Comparison of ENCODE assay signal across 8 mouse cellular contexts in genomic region chr11:30266691-30267035, GRCm38 (mm10). TPM values are rescaled to one million over a fixed set of nuclear protein-coding genes. Genes with fewer than 3 reads are reported as not detected.
DNase-seq lines count a peak whose midpoint lies in the region; ATAC-seq and TF ChIP-seq lines count a peak whose summit lies in the region.

No protein-coding gene starts in this region.

- H3K27ac ChIP-seq in cerebellum, adult 2 months (ENCODE audit: insufficient read depth, low read length): peak overlapping the region; percentile 89
- H3K27ac ChIP-seq in limb, embryonic 14.5 days (replicated peaks; ENCODE audit: low read depth, low read length): peak overlapping the region; percentile 92; the same call in 1 of the 2 replicates
- H3K27ac ChIP-seq in stomach, embryonic 14.5 days (ENCODE audit: low read length): peak overlapping the region; percentile 39; the same call in 1 of the 2 replicates

- under 1% methylated on average over 7 of the region's 7 CpGs for WGBS in cerebellum, adult 2 months
- 5% methylated on average over 7 of the region's 7 CpGs for WGBS in limb, embryonic 14.5 days
- 4% methylated on average over 7 of the region's 7 CpGs for WGBS in stomach, embryonic 14.5 days

- TF ChIP-seq POLR2A in cerebellum, adult 2 months (IDR thresholded peaks at IDR 0.05; ENCODE audit: borderline replicate concordance, insufficient read depth, low read length): no peak
- no peak for TF ChIP-seq POLR2A in limb, embryonic 14.5 days (IDR thresholded peaks at IDR 0.05; ENCODE audit: borderline replicate concordance, extremely low read depth, insufficient read depth, insufficient read length)

- H3K9me3 ChIP-seq in limb, embryonic 14.5 days (ENCODE audit: control insufficient read depth, low read length): no peaks in the 10 kb centered on the region
- H3K9me3 ChIP-seq in stomach, embryonic 14.5 days (ENCODE audit: control insufficient read depth, low read depth, low read length): no peaks in the 10 kb centered on the region

- peak overlapping the region; percentile 74 for H3K4me3 ChIP-seq in cerebellum, adult 2 months (replicated peaks; ENCODE audit: insufficient read depth, low read depth, low read length)
- peak overlapping the region; percentile 96 for H3K4me3 ChIP-seq in limb, embryonic 14.5 days (replicated peaks; ENCODE audit: low read length)
- peak overlapping the region; percentile 65 for H3K4me3 ChIP-seq in stomach, embryonic 14.5 days (ENCODE audit: low read depth, low read length)

- no peaks in the 10 kb centered on the region for H3K36me3 ChIP-seq in limb, embryonic 14.5 days (ENCODE audit: control insufficient read depth, insufficient read depth, low read length)
- H3K36me3 ChIP-seq in stomach, embryonic 14.5 days (ENCODE audit: control insufficient read depth, insufficient read depth, low read length): no peaks in the 10 kb centered on the region

- peak overlapping the region; percentile 93 for H3K9ac ChIP-seq in limb, embryonic 14.5 days (ENCODE audit: low read depth, low read length, severe bottlenecking)
- peak overlapping the region; percentile 70 for H3K9ac ChIP-seq in stomach, embryonic 14.5 days (replicated peaks; ENCODE audit: low read depth, low read length)

- intact Hi-C loops in left cerebral cortex, postnatal 25 days (cut with DNase I): loop anchor here (5.0 kb wide), 2 partner anchors 119 to 239 kb away; partner anchors contain the start of gene Eml6

- ATAC-seq in limb, embryonic 14.5 days (ENCODE audit: low FRiP score, low read depth): no peak
- no peak for ATAC-seq in stomach, embryonic 14.5 days (ENCODE audit: insufficient number of reproducible peaks, insufficient read depth, low FRiP score, low read depth)

- DNase-seq in cerebellum, adult 2 months: no peak
- no peak for DNase-seq in cerebellum, adult 9-11 months
- peak; percentile 28 for DNase-seq in right cerebral cortex, postnatal 14 days
- no peak for DNase-seq in right cerebral cortex, postnatal 25 days
- DNase-seq in limb, embryonic 14.5 days (ENCODE audit: low spot score): no peak
- DNase-seq in cerebellum, adult 11 months: no peak
- no peak for DNase-seq in left cerebral cortex, postnatal 25 days (ENCODE audit: low spot score in 2 of 2)

- peak overlapping the region; percentile 94 for H3K4me2 ChIP-seq in limb, embryonic 14.5 days (replicated peaks; ENCODE audit: low read depth, low read length, severe bottlenecking)
- H3K4me2 ChIP-seq in stomach, embryonic 14.5 days (replicated peaks; ENCODE audit: low read depth, low read length): peak overlapping the region; percentile 75

- H3K4me1 ChIP-seq in cerebellum, adult 2 months (ENCODE audit: control insufficient read depth, insufficient read depth, low read length): no peaks in the 10 kb centered on the region; the same call in 1 of the 2 replicates
- peaks cover 19% of the 10 kb centered on the region for H3K4me1 ChIP-seq in limb, embryonic 14.5 days (ENCODE audit: control insufficient read depth, insufficient read depth, low read length)
- 0 out of 2 replicates have a peak, but pooled peaks cover 9% of the 10 kb centered on the region for H3K4me1 ChIP-seq in stomach, embryonic 14.5 days (ENCODE audit: control insufficient read depth, insufficient read depth, low read length)

- H3K27me3 ChIP-seq in cerebellum, adult 2 months (ENCODE audit: control insufficient read depth, insufficient read depth, low read length): no peaks in the 10 kb centered on the region
- H3K27me3 ChIP-seq in limb, embryonic 14.5 days (ENCODE audit: control insufficient read depth, insufficient read depth, low read length): no peaks in the 10 kb centered on the region
- H3K27me3 ChIP-seq in stomach, embryonic 14.5 days (ENCODE audit: control insufficient read depth, insufficient read depth, low read length): no peaks in the 10 kb centered on the region

- no peak for TF ChIP-seq CTCF in cerebellum, adult 2 months (IDR thresholded peaks at IDR 0.05; ENCODE audit: borderline replicate concordance, insufficient read depth, low read depth, low read length)

RNA-seq across cellular contexts. Expression of gene Sptbn1, which starts 1.3 kb away (rescaled TPM):
- 227 and 244 TPM in 2 replicates for polyA plus RNA-seq in cerebellum, adult 2 months (2012; rRNA removed)
- 92.0 and 101 TPM in 2 replicates for polyA plus RNA-seq in limb, embryonic 14.5 days (2012; rRNA removed)
- 117 and 120 TPM in 2 replicates for polyA plus RNA-seq in limb, embryonic 14.5 days (2014; fragmentation: Nextera tagmentation; extraction: Ambion mirVana)
- 136 and 137 TPM in 2 replicates for polyA plus RNA-seq in stomach, embryonic 14.5 days (2014; fragmentation: Nextera tagmentation; extraction: Ambion mirVana)
- 100 to 1,000 TPM; 614 to 635 TPM for total RNA-seq in left cerebral cortex, postnatal 25 days (2021)

Comparison
In these comparisons a context has a peak if more than half of its experiments do, and no peak if none do; other contexts are left out.
1. H3K27ac ChIP-seq: peak in every context shown above with its lines; median percentile 92 in limb, embryonic 14.5 days; 89 in cerebellum, adult 2 months; 39 in stomach, embryonic 14.5 days.